Mouse (Mus musculus) liver, adult 2 months (tissue): ENCODE results near the gene 1810055G02Rik.

Source experiments
- CTCF ChIP-seq: fragments of 200-500 bp; IDR thresholded peaks from 2 replicates; pipeline ENCODE4 v1.5.1; 2011; ENCODE audit warnings: low read depth, low read length, control low read depth
- POLR2A ChIP-seq: fragments of 200-500 bp; IDR thresholded peaks from 2 replicates; pipeline ENCODE4 v1.6.1; 2011; ENCODE audit warnings: low read length, control low read depth; ENCODE audit not compliant: insufficient read depth; ENCODE audit errors: extremely low read depth

GRCm38 (mm10) chr19:3695976-3696375 lies 12.1 kb upstream of the 1810055G02Rik start:
- TF ChIP-seq CTCF, result no peak
- no peak for TF ChIP-seq POLR2A
